Mouse (Mus musculus) neural tube, embryonic 15.5 days (tissue): ENCODE measurements around the gene Rars2. TPM values are rescaled to one million over a fixed set of nuclear protein-coding genes. Genes with fewer than 3 reads are reported as not detected.

Experiments
- ATAC-seq: fragments of 200-750 bp; cut with Nextera tagmentation; 2 replicates; pipeline ENCODE4 v1.8.0; 2017; ENCODE audit warnings: mild to moderate bottlenecking, moderate TSS enrichment, moderate library complexity; ENCODE audit not compliant: low FRiP score
- H3K27ac ChIP-seq: fragments of 300-500 bp; sonication (generic); replicated peaks from 2 replicates; pipeline ENCODE4 v1.5.1; 2015; ENCODE audit warnings: mild to moderate bottlenecking, inconsistent platforms
- H3K27me3 ChIP-seq: fragments of 300-500 bp; sonication (generic); replicated peaks from 2 replicates; pipeline ENCODE4 v1.6.1; 2015; ENCODE audit warnings: inconsistent platforms
- H3K36me3 ChIP-seq: fragments of 300-500 bp; sonication (generic); 2 replicates; pipeline ENCODE4 v1.6.1; 2015; ENCODE audit warnings: inconsistent platforms
- H3K4me1 ChIP-seq: fragments of 300-500 bp; sonication (generic); 2 replicates; pipeline ENCODE4 v1.6.1; 2015; ENCODE audit warnings: inconsistent platforms
- H3K4me2 ChIP-seq: fragments of 300-500 bp; sonication (generic); 2 replicates; pipeline ENCODE4 v1.6.1; 2015; ENCODE audit warnings: inconsistent platforms, mild to moderate bottlenecking, moderate library complexity
- H3K4me3 ChIP-seq: fragments of 300-500 bp; sonication (generic); replicated peaks from 2 replicates; pipeline ENCODE4 v1.5.1; 2015; ENCODE audit warnings: mild to moderate bottlenecking, inconsistent platforms
- H3K9ac ChIP-seq: fragments of 300-500 bp; sonication (generic); replicated peaks from 2 replicates; pipeline ENCODE4 v1.6.1; 2015; ENCODE audit warnings: mild to moderate bottlenecking, inconsistent platforms
- H3K9me3 ChIP-seq: fragments of 300-500 bp; sonication (generic); replicated peaks from 2 replicates; pipeline ENCODE4 v1.6.1; 2016; ENCODE audit warnings: inconsistent platforms
- WGBS: fragments of 180-500 bp; shearing (Covaris S2); methylation state at CpG from one replicate; pipeline ENCODE4 v1.1.7; 2015; ENCODE audit warnings: mixed read lengths; 5-methylcytosine and 5-hydroxymethylcytosine counted together
- polyA plus RNA-seq: library from polyadenylated mRNA; unstranded; fragments of >200 nt; fragmentation: Nextera tagmentation; extraction: Ambion mirVana; gene quantifications from 2 replicates; pipeline ENCODE4 v1.2.1, GENCODE M21; 2015

Gene Rars2
- polyA plus RNA-seq, 1 experiment from 2014 or later, result 51.0 TPM

- no peaks in the 10 kb centered on the region for H3K9me3 ChIP-seq
- H3K27me3 ChIP-seq, result no peaks in the 10 kb centered on the region
- H3K9ac ChIP-seq, result no peak overlapping the region
- no peak for ATAC-seq
- no peaks in the 10 kb centered on the region for H3K36me3 ChIP-seq
- WGBS, result 97% methylated on average over 11 of the region's 11 CpGs
- H3K4me2 ChIP-seq, result no peak overlapping the region
- no peak overlapping the region for H3K27ac ChIP-seq
- no peaks in the 10 kb centered on the region for H3K4me1 ChIP-seq
- no peak overlapping the region for H3K4me3 ChIP-seq
Observed at GRCm38 (mm10) chr4:34702231-34702630, 87.5 kb downstream of the Rars2 start.

GRCm38 (mm10) chr4:34703029-34703428 lies 88.3 kb downstream of the Rars2 start:
- Histone ChIP-seq H3K9ac (no peak overlapping the region), H3K4me1 (no peaks in the 10 kb centered on the region), H3K4me2 (no peak overlapping the region), H3K9me3 (no peaks in the 10 kb centered on the region), H3K36me3 (no peaks in the 10 kb centered on the region), H3K27ac (no peak overlapping the region), H3K27me3 (no peaks in the 10 kb centered on the region), H3K4me3 (no peak overlapping the region)
- 73% methylated on average over 4 of the region's 4 CpGs for WGBS
- no peak for ATAC-seq

- 69% methylated on average over 3 of the region's 3 CpGs for WGBS
- no peak overlapping the region for H3K4me3 ChIP-seq
Observed at GRCm38 (mm10) chr4:34707248-34707647, 92.5 kb downstream of the Rars2 start.

GRCm38 (mm10) chr4:34708127-34708526 lies 93.4 kb downstream of the Rars2 start:
- H3K4me2 ChIP-seq, result no peak overlapping the region
- no peak overlapping the region for H3K9ac ChIP-seq
- WGBS, result 84% methylated on average over 3 of the region's 3 CpGs
- no peaks in the 10 kb centered on the region for H3K36me3 ChIP-seq
- ATAC-seq, result no peak
- H3K27ac ChIP-seq, result no peak overlapping the region
- no peaks in the 10 kb centered on the region for H3K27me3 ChIP-seq
- H3K9me3 ChIP-seq, result no peaks in the 10 kb centered on the region
- H3K4me1 ChIP-seq, result no peaks in the 10 kb centered on the region
- H3K4me3 ChIP-seq, result no peak overlapping the region

More at GRCm38 (mm10) chr4:34707248-34707647, 92.5 kb downstream of the Rars2 start:
- Histone ChIP-seq H3K4me2 (no peak overlapping the region), H3K9me3 (no peaks in the 10 kb centered on the region), H3K27ac (no peak overlapping the region), H3K36me3 (no peaks in the 10 kb centered on the region), H3K9ac (no peak overlapping the region), H3K27me3 (no peaks in the 10 kb centered on the region), H3K4me1 (no peaks in the 10 kb centered on the region)
- ATAC-seq, result no peak

Other genes with a start within 250 kb of the Rars2 start
- gene Akirin2, start 64.0 kb upstream of the Rars2 start, polyA plus RNA-seq, result 74.3 and 90.5 TPM in 2 replicates
- 70.9 and 75.0 TPM in 2 replicates for gene Orc3, start within 50 bp of the Rars2 start, polyA plus RNA-seq
- 45.7 and 48.1 TPM in 2 replicates for gene Slc35a1, start 72.5 kb downstream of the Rars2 start, polyA plus RNA-seq
- gene Cfap206, start 115.2 kb downstream of the Rars2 start, polyA plus RNA-seq, result 1.7 and 2.2 TPM in 2 replicates
- gene Gm136, start 141.3 kb downstream of the Rars2 start, polyA plus RNA-seq, result not detected in 2 replicates
- 49.6 and 49.9 TPM in 2 replicates for gene Smim8, start 163.5 kb downstream of the Rars2 start, polyA plus RNA-seq